Comparison of ENCODE assay signal across 8 mouse cellular contexts in genomic region chr14:55721076-55721475, GRCm38 (mm10). TPM values are rescaled to one million over a fixed set of nuclear protein-coding genes. Genes with fewer than 3 reads are reported as not detected.
DNase-seq lines count a peak whose midpoint lies in the region; ATAC-seq and TF ChIP-seq lines count a peak whose summit lies in the region.

No protein-coding gene starts in this region.

- no peak for TF ChIP-seq CTCF in cortical plate, adult 2 months (IDR thresholded peaks at IDR 0.05; ENCODE audit: extremely low read depth, insufficient read depth, low read length)
- TF ChIP-seq CTCF in intestine, postnatal 0 days (IDR thresholded peaks at IDR 0.05; ENCODE audit: low read depth): no peak

- no peaks in the 10 kb centered on the region for H3K79me2 ChIP-seq in macrophage (ENCODE audit: inconsistent target)

- no peaks in the 10 kb centered on the region for H3K9me3 ChIP-seq in erythroblast, embryonic 14.5 days (ENCODE audit: control insufficient read depth, low read length)
- H3K9me3 ChIP-seq in intestine, postnatal 0 days (ENCODE audit: control insufficient read depth): no peaks in the 10 kb centered on the region

- WGBS in intestine, postnatal 0 days: 71% methylated on average over 6 of the region's 6 CpGs
- WGBS in macrophage (ENCODE audit: missing documents): 93% methylated on average over 6 of the region's 6 CpGs

- H3K4me3 ChIP-seq in erythroblast, embryonic 14.5 days (replicated peaks): peak overlapping the region; percentile 76
- H3K4me3 ChIP-seq in cortical plate, adult 2 months (ENCODE audit: insufficient read depth, low read length): peak overlapping the region; percentile 62; the same call in 1 of the 2 replicates
- H3K4me3 ChIP-seq in intestine, postnatal 0 days (ENCODE audit: low read depth, low read length): peak overlapping the region; percentile 78
- peak overlapping the region; percentile 35; the same call in 1 of the 2 replicates for H3K4me3 ChIP-seq in macrophage (ENCODE audit: inconsistent target)

- no peaks in the 10 kb centered on the region for H3K27me3 ChIP-seq in erythroblast, embryonic 14.5 days (ENCODE audit: control insufficient read depth)
- no peaks in the 10 kb centered on the region for H3K27me3 ChIP-seq in intestine, postnatal 0 days (replicated peaks; ENCODE audit: control insufficient read depth, insufficient read depth, low read length)

- H3K9ac ChIP-seq in intestine, postnatal 0 days (ENCODE audit: low read depth, low read length): peak overlapping the region; percentile 66; the same call in 1 of the 2 replicates

- peak overlapping the region; percentile 86 for H3K4me2 ChIP-seq in intestine, postnatal 0 days (replicated peaks; ENCODE audit: low read depth)

- peaks cover 40% of the 10 kb centered on the region for H3K4me1 ChIP-seq in erythroblast, embryonic 14.5 days (ENCODE audit: control insufficient read depth)
- no peaks in the 10 kb centered on the region for H3K4me1 ChIP-seq in cortical plate, adult 2 months (ENCODE audit: control insufficient read depth, insufficient read depth, low read length)
- no peaks in the 10 kb centered on the region for H3K4me1 ChIP-seq in intestine, postnatal 0 days (replicated peaks; ENCODE audit: control insufficient read depth, insufficient read depth, low read length)

- no peak for DNase-seq in adrenal gland, adult 8-10 months
- no peak for DNase-seq in urinary bladder, adult 18-20 months (ENCODE audit: low spot score in 2 of 2)
- DNase-seq in layer of hippocampus, adult 11-12 months (ENCODE audit: low spot score): no peak

- peaks cover 30% of the 10 kb centered on the region for H3K36me3 ChIP-seq in erythroblast, embryonic 14.5 days (ENCODE audit: control insufficient read depth)
- peaks cover 37% of the 10 kb centered on the region for H3K36me3 ChIP-seq in intestine, postnatal 0 days (ENCODE audit: control insufficient read depth, insufficient read depth)
- H3K36me3 ChIP-seq in macrophage (ENCODE audit: inconsistent target): peaks cover 34% of the 10 kb centered on the region

- ATAC-seq in erythroblast, adult 5-6 weeks (replicated peaks; ENCODE audit: low FRiP score, poor library complexity, severe bottlenecking): no peak
- ATAC-seq in intestine, postnatal 0 days: no peak

- H3K27ac ChIP-seq in cortical plate, adult 2 months (ENCODE audit: insufficient read depth, low read length): no peak overlapping the region
- no peak overlapping the region for H3K27ac ChIP-seq in intestine, postnatal 0 days (ENCODE audit: low read depth, low read length)
- H3K27ac ChIP-seq in macrophage: no peak overlapping the region

- no peak for TF ChIP-seq POLR2A in cortical plate, adult 2 months (IDR thresholded peaks at IDR 0.05; ENCODE audit: extremely low read depth, insufficient read depth, low read length)

RNA-seq across cellular contexts. Expression of gene Rabggta, which starts 1.0 kb away (rescaled TPM):
- polyA plus RNA-seq in erythroblast, embryonic 14.5 days (2012): 0.28 and 0.46 TPM in 2 replicates
- total RNA-seq in erythroblast, adult 5-6 weeks (2015; ENCODE audit: low replicate concordance): 2.3 and 5.4 TPM in 2 replicates
- 2.1 and 2.2 TPM in 2 replicates for total RNA-seq in erythroblast, adult 5-6 weeks (2017; ENCODE audit: low replicate concordance)
- polyA plus RNA-seq in cortical plate, adult 2 months (2012; rRNA removed): 64.7 and 67.9 TPM in 2 replicates
- polyA plus RNA-seq in intestine, postnatal 0 days (2015; fragmentation: Nextera tagmentation; extraction: Ambion mirVana): 24.0 and 25.6 TPM in 2 replicates
- total RNA-seq in macrophage (2018; cell fraction: chromatin; rRNA removed): 100 to 1,000 TPM in 3 of 26 experiments, 10 to 100 TPM in 23; 17.8 to 107 (median 48.7) TPM
- total RNA-seq in macrophage (2018; cell fraction: cytosol; rRNA removed): 10 to 100 TPM in 24 of 26 experiments, 1 to 10 TPM in 2; 9.7 to 17.0 (median 13.4) TPM
- total RNA-seq in macrophage (2018; cell fraction: nucleus; rRNA removed): 10 to 100 TPM in 25 of 26 experiments, 1 to 10 TPM in 1; 9.8 to 56.9 (median 30.2) TPM
- 7.5 to 16.7 TPM (median 12.4 TPM) in 3 replicates for polyA plus RNA-seq in macrophage (2018)
- 10 to 100 TPM; 20.2 to 31.5 (median 26.1) TPM for total RNA-seq in adrenal gland, adult 8-10 months (2022)

RNA-seq across cellular contexts. Expression of gene Tgm1, which starts 7.3 kb away (rescaled TPM):
- 0.03 and 0.05 TPM in 2 replicates for polyA plus RNA-seq in erythroblast, embryonic 14.5 days (2012)
- total RNA-seq in erythroblast, adult 5-6 weeks (2015; ENCODE audit: low replicate concordance): 0.96 TPM in 1 of 2 replicates, not detected in the other
- 0.14 and 0.85 TPM in 2 replicates for total RNA-seq in erythroblast, adult 5-6 weeks (2017; ENCODE audit: low replicate concordance)
- polyA plus RNA-seq in cortical plate, adult 2 months (2012; rRNA removed): 0.04 and 0.08 TPM in 2 replicates
- polyA plus RNA-seq in intestine, postnatal 0 days (2015; fragmentation: Nextera tagmentation; extraction: Ambion mirVana): 1.1 and 1.3 TPM in 2 replicates
- total RNA-seq in macrophage (2018; cell fraction: chromatin; rRNA removed): 1 to 10 TPM in 21 of 26 experiments, under 1 TPM in 5; 0.25 to 5.7 (median 1.6) TPM
- 1 to 10 TPM in 24 of 26 experiments, under 1 TPM in 2; 0.85 to 4.7 (median 1.9) TPM for total RNA-seq in macrophage (2018; cell fraction: cytosol; rRNA removed)
- total RNA-seq in macrophage (2018; cell fraction: nucleus; rRNA removed): 1 to 10 TPM in 23 of 26 experiments, under 1 TPM in 3; 0.58 to 5.7 (median 1.8) TPM
- polyA plus RNA-seq in macrophage (2018): 1.2 to 4.3 TPM (median 3.6 TPM) in 3 replicates
- under 1 TPM; 0.17 to 0.46 (median 0.30) TPM for total RNA-seq in adrenal gland, adult 8-10 months (2022)

RNA-seq across cellular contexts. Expression of gene Dhrs1, which starts 24.4 kb away (rescaled TPM):
- 0.64 TPM in 1 of 2 replicates, not detected in the other for polyA plus RNA-seq in erythroblast, embryonic 14.5 days (2012)
- total RNA-seq in erythroblast, adult 5-6 weeks (2015; ENCODE audit: low replicate concordance): 22.4 and 27.1 TPM in 2 replicates
- 3.9 and 14.9 TPM in 2 replicates for total RNA-seq in erythroblast, adult 5-6 weeks (2017; ENCODE audit: low replicate concordance)
- polyA plus RNA-seq in cortical plate, adult 2 months (2012; rRNA removed): 117 TPM in 2 replicates
- 466 and 476 TPM in 2 replicates for polyA plus RNA-seq in intestine, postnatal 0 days (2015; fragmentation: Nextera tagmentation; extraction: Ambion mirVana)
- 10 to 100 TPM in 16 of 26 experiments, 1 to 10 TPM in 10; 2.4 to 54.9 (median 15.8) TPM for total RNA-seq in macrophage (2018; cell fraction: chromatin; rRNA removed)
- total RNA-seq in macrophage (2018; cell fraction: cytosol; rRNA removed): 100 to 1,000 TPM in 25 of 26 experiments, 10 to 100 TPM in 1; 99.1 to 153 (median 123) TPM
- 10 to 100 TPM; 11.3 to 72.5 (median 41.3) TPM for total RNA-seq in macrophage (2018; cell fraction: nucleus; rRNA removed)
- 63.5 to 108 TPM (median 106 TPM) in 3 replicates for polyA plus RNA-seq in macrophage (2018)
- 10 to 100 TPM; 67.5 to 76.9 (median 71.0) TPM for total RNA-seq in adrenal gland, adult 8-10 months (2022)

RNA-seq across cellular contexts. Expression of gene Nop9, which starts 24.4 kb away (rescaled TPM):
- polyA plus RNA-seq in erythroblast, embryonic 14.5 days (2012): 1.1 and 1.5 TPM in 2 replicates
- total RNA-seq in erythroblast, adult 5-6 weeks (2015; ENCODE audit: low replicate concordance): 6.5 and 11.3 TPM in 2 replicates
- 3.7 and 3.9 TPM in 2 replicates for total RNA-seq in erythroblast, adult 5-6 weeks (2017; ENCODE audit: low replicate concordance)
- polyA plus RNA-seq in cortical plate, adult 2 months (2012; rRNA removed): 9.1 and 9.2 TPM in 2 replicates
- 14.4 and 14.9 TPM in 2 replicates for polyA plus RNA-seq in intestine, postnatal 0 days (2015; fragmentation: Nextera tagmentation; extraction: Ambion mirVana)
- total RNA-seq in macrophage (2018; cell fraction: chromatin; rRNA removed): 10 to 100 TPM in 16 of 26 experiments, 1 to 10 TPM in 10; 2.6 to 24.3 (median 11.7) TPM
- total RNA-seq in macrophage (2018; cell fraction: cytosol; rRNA removed): 10 to 100 TPM in 25 of 26 experiments, 1 to 10 TPM in 1; 10.0 to 18.1 (median 15.1) TPM
- 10 to 100 TPM in 13 of 26 experiments, 1 to 10 TPM in 13; 6.7 to 21.8 (median 10.0) TPM for total RNA-seq in macrophage (2018; cell fraction: nucleus; rRNA removed)
- 9.3 to 22.6 TPM (median 12.9 TPM) in 3 replicates for polyA plus RNA-seq in macrophage (2018)
- total RNA-seq in adrenal gland, adult 8-10 months (2022): 10 to 100 TPM; 17.7 to 20.5 (median 19.1) TPM

RNA-seq across cellular contexts. Expression of gene Cideb, which starts 37.2 kb away (rescaled TPM):
- 0.08 and 0.22 TPM in 2 replicates for polyA plus RNA-seq in erythroblast, embryonic 14.5 days (2012)
- 2.1 TPM in 1 of 2 replicates, not detected in the other for total RNA-seq in erythroblast, adult 5-6 weeks (2015; ENCODE audit: low replicate concordance)
- 0.94 TPM in 1 of 2 replicates, not detected in the other for total RNA-seq in erythroblast, adult 5-6 weeks (2017; ENCODE audit: low replicate concordance)
- 16.9 and 18.2 TPM in 2 replicates for polyA plus RNA-seq in cortical plate, adult 2 months (2012; rRNA removed)
- polyA plus RNA-seq in intestine, postnatal 0 days (2015; fragmentation: Nextera tagmentation; extraction: Ambion mirVana): 366 and 385 TPM in 2 replicates
- under 1 TPM in 2 of 26 experiments, not detected in 24; 0.70 to 0.99 TPM for total RNA-seq in macrophage (2018; cell fraction: chromatin; rRNA removed)
- total RNA-seq in macrophage (2018; cell fraction: cytosol; rRNA removed): under 1 TPM in 25 of 26 experiments, not detected in 1; 0.15 to 0.77 (median 0.41) TPM
- total RNA-seq in macrophage (2018; cell fraction: nucleus; rRNA removed): under 1 TPM in 3 of 26 experiments, not detected in 23; 0.45 to 0.98 (median 0.54) TPM
- polyA plus RNA-seq in macrophage (2018): 0.22 to 0.72 TPM (median 0.41 TPM) in 3 replicates
- total RNA-seq in adrenal gland, adult 8-10 months (2022): under 1 TPM in 2 of 4 experiments, not detected in 2; 0.31 to 0.49 TPM

Comparison
In these comparisons a context has a peak if more than half of its experiments do, and no peak if none do; other contexts are left out.
1. RNA of gene Dhrs1, which starts 24.4 kb away (polyA plus RNA-seq): 466 to 476 TPM in intestine, postnatal 0 days, 117 TPM in cortical plate, adult 2 months and 63.5 to 108 TPM in macrophage; 0.64 TPM in erythroblast, embryonic 14.5 days; every median in the first group is over 10 times any median in the second.
2. Peak in every context shown above with its lines, with median percentiles within 50 percentile points of each other: H3K4me3 ChIP-seq.